Mouse (Mus musculus) small intestine, adult 2 months (tissue): ENCODE measurements at regions not wholly inside any gene's neighbourhood (a gene's known extent, or its start where the extent isn't known, plus 50 kb on each side); places are given as distances from the start of the nearest gene placed in this dataset.

Experiments
- CTCF ChIP-seq: fragments of 200-500 bp; IDR thresholded peaks from 2 replicates; pipeline ENCODE4 v1.5.1; 2012; ENCODE audit warnings: low read depth, mild to moderate bottlenecking, control low read depth, inconsistent platforms, low read length, moderate library complexity, mixed read lengths; ENCODE audit not compliant: insufficient replicate concordance, insufficient read length; ENCODE audit errors: extremely low read depth
- POLR2A ChIP-seq: fragments of 200-500 bp; IDR thresholded peaks from 2 replicates; pipeline ENCODE4 v1.6.1; 2012; ENCODE audit warnings: low read depth, mild to moderate bottlenecking, control low read depth, inconsistent platforms, low read length, moderate library complexity

GRCm38 (mm10) chr4:87380716-87381115, 150.4 kb upstream of the Slc24a2 start:
- TF ChIP-seq CTCF, result no peak
- TF ChIP-seq POLR2A, result no peak
